Mouse (Mus musculus): ENCODE results near the gene Wdr76.

DNA sequence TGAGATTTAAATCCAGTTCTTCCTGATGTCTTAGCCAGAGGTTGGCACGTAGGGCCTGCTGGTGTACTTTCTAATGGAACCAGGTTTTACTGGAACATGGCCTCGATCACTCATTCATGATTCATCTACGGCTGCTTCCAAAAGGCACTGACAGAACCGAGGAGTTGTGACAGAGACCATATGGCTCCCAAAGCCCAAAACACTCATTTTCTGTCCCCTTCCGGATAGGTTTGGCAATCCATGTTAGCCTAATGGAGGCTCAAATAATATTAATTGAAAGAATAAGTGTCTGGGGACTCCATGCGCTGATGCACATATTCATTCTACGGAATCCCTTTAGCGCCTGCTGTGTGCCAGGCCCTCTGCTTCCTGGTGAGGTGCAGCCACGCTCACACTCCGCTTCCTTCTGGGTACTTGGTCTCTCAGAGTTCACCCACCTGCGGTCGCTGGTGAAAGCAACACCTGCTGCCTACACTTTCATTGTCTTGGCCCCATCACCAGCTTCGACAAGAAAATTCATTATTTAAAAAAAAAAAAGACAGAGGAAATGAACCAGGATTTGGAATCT, 76.4 kb downstream of the Wdr76 start:
- no peak for TF ChIP-seq CTCF (IDR thresholded peaks at IDR 0.05; ENCODE audit: low read depth)
- no peak for TF ChIP-seq EP300 (IDR thresholded peaks at IDR 0.05; ENCODE audit: low read depth)

Measured in heart, postnatal 0 days (tissue).